In the genomic region with DNA sequence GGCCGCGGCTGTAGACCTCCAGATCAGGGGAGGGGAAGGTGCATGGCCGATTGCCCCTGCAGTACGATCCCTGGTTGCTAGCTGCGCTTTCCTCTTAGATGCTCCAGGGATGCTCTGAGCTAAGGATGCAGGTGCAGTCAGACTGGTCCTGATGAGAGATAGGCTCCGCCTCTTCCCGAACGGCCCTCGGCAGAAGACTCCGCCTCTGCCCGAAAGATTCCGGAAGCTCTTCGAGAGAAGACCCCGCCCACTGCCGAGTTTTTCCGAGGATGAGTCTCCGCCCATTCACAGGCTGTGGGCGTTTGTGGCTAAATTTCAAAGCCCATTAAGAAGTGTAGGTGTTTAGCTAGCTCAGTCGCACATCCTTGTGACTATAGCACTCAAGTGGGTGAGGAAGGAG, we compare ENCODE assay signal across 8 mouse cellular contexts. TPM values are rescaled to one million over a fixed set of nuclear protein-coding genes. Genes with fewer than 3 reads are reported as not detected.
DNase-seq lines count a peak whose midpoint lies in the region; ATAC-seq and TF ChIP-seq lines count a peak whose summit lies in the region.
"Not testable (repeated sequence)": the region's sequence is repeated elsewhere in the genome, so short reads cannot be mapped to it uniquely, and the experiment has no call there.

No protein-coding gene starts in this region.

- H3K4me1 ChIP-seq in MEL (ENCODE audit: control insufficient read depth in 1 of 2, insufficient read depth in 2 of 2, low read length in 2 of 2); liver, postnatal 0 days (ENCODE audit: insufficient read depth); neural tube, embryonic 13.5 days (replicated peaks); stomach, postnatal 0 days (replicated peaks; ENCODE audit: control insufficient read depth, insufficient read depth): not testable (repeated sequence)

- not testable (repeated sequence) for H3K27me3 ChIP-seq in MEL (ENCODE audit: control insufficient read depth in 1 of 2, insufficient read depth in 2 of 2, low read length in 2 of 2); liver, postnatal 0 days (ENCODE audit: insufficient read depth, low read length); neural tube, embryonic 13.5 days; stomach, postnatal 0 days (ENCODE audit: control insufficient read depth, insufficient read depth, low read length)

- H3K4me2 ChIP-seq in liver, postnatal 0 days (ENCODE audit: low read depth, low read length): 0 out of 2 replicates have a peak overlapping the region, but pooled peaks have one; percentile 18
- peak overlapping the region; percentile 52 for H3K4me2 ChIP-seq in neural tube, embryonic 13.5 days
- not testable (repeated sequence) for H3K4me2 ChIP-seq in stomach, postnatal 0 days (replicated peaks; ENCODE audit: low read depth)

- peak overlapping the region; percentile 35; the same call in 1 of the 2 replicates for H3K9ac ChIP-seq in MEL (ENCODE audit: control insufficient read depth, low read depth, low read length, poor library complexity, severe bottlenecking)
- H3K9ac ChIP-seq in liver, postnatal 0 days (replicated peaks); stomach, postnatal 0 days (ENCODE audit: low read length): not testable (repeated sequence)
- peak overlapping the region; percentile 58; the same call in 1 of the 2 replicates for H3K9ac ChIP-seq in neural tube, embryonic 13.5 days

- DNase-seq in MEL (ENCODE audit: low read depth, low spot score): peak; percentile 91
- DNase-seq in cerebellum, adult 8-10 months: peak; percentile 94
- peak; percentile 87 for DNase-seq in heart, postnatal 4 days
- peak; percentile 91 to 97 for DNase-seq in layer of hippocampus, adult 2 months (ENCODE audit: low spot score in 2 of 2)
- peak; percentile 80 for DNase-seq in liver, postnatal 0 days
- DNase-seq in stomach, postnatal 0 days (ENCODE audit: low spot score): peak; percentile 80

- not testable (repeated sequence) for TF ChIP-seq POLR2A in MEL (IDR thresholded peaks at IDR 0.05; ENCODE audit: control insufficient read depth in 1 of 2, insufficient read depth in 1 of 2, low read depth in 1 of 2, low read length in 2 of 2, poor library complexity in 1 of 2)

- not testable (repeated sequence) for TF ChIP-seq CTCF in MEL (IDR thresholded peaks at IDR 0.05 in 2 of 3, conservative IDR thresholded peaks at IDR 0.05 in 1 of 3; ENCODE audit: control insufficient read depth in 1 of 3, insufficient read depth in 1 of 3, low read depth in 2 of 3, low read length in 3 of 3, poor library complexity in 1 of 3, severe bottlenecking in 1 of 3); layer of hippocampus, adult 2 months (conservative IDR thresholded peaks at IDR 0.05); liver, postnatal 0 days (IDR thresholded peaks at IDR 0.05; ENCODE audit: low read depth); stomach, postnatal 0 days (IDR thresholded peaks at IDR 0.05; ENCODE audit: low read depth)

- H3K79me2 ChIP-seq in MEL (ENCODE audit: control insufficient read depth, insufficient read depth, low read length, poor library complexity): not testable (repeated sequence)

- TF ChIP-seq RAD21 in MEL (IDR thresholded peaks at IDR 0.05; ENCODE audit: low read depth, low read length): not testable (repeated sequence)

- H3K36me3 ChIP-seq in MEL (ENCODE audit: control insufficient read depth in 1 of 2, insufficient read depth in 2 of 2, low read length in 2 of 2); liver, postnatal 0 days (replicated peaks; ENCODE audit: insufficient read depth, low read length); neural tube, embryonic 13.5 days; stomach, postnatal 0 days (ENCODE audit: control insufficient read depth, insufficient read depth, low read length): not testable (repeated sequence)

- peak; percentile 78 for ATAC-seq in frontal cortex, adult (ENCODE audit: low TSS enrichment)
- peak; percentile 71 for ATAC-seq in liver, postnatal 0 days
- peak; percentile 90 for ATAC-seq in neural tube, embryonic 13.5 days (ENCODE audit: low read depth)
- peak; percentile 69 for ATAC-seq in stomach, postnatal 0 days (ENCODE audit: low FRiP score, low TSS enrichment)

- not testable (repeated sequence) for H3K27ac ChIP-seq in MEL (ENCODE audit: control insufficient read depth, low read depth, low read length); liver, postnatal 0 days (ENCODE audit: low read depth); stomach, postnatal 0 days (replicated peaks)
- H3K27ac ChIP-seq in layer of hippocampus, adult 2 months: peak overlapping the region; percentile 72; the same call in 1 of the 2 replicates
- peak overlapping the region; percentile 94; the same call in 1 of the 2 replicates for H3K27ac ChIP-seq in neural tube, embryonic 13.5 days (replicated peaks)

- under 1% methylated on average over 16 of the region's 19 CpGs for WGBS in liver, postnatal 0 days (ENCODE audit: insufficient replicate concordance)
- 1% methylated on average over 18 of the region's 19 CpGs for WGBS in neural tube, embryonic 13.5 days
- under 1% methylated on average over 17 of the region's 19 CpGs for WGBS in stomach, postnatal 0 days

- not testable (repeated sequence) for TF ChIP-seq EP300 in MEL (IDR thresholded peaks at IDR 0.05; ENCODE audit: low read depth in 1 of 2, low read length in 2 of 2); liver, postnatal 0 days (IDR thresholded peaks at IDR 0.05; ENCODE audit: low read depth); stomach, postnatal 0 days (optimal IDR thresholded peaks at IDR 0.05)

- H3K9me3 ChIP-seq in MEL (replicated peaks; ENCODE audit: insufficient read depth, low read length); liver, postnatal 0 days (ENCODE audit: low read length); neural tube, embryonic 13.5 days; stomach, postnatal 0 days (ENCODE audit: control insufficient read depth, low read length): not testable (repeated sequence)

- H3K4me3 ChIP-seq in MEL (ENCODE audit: control insufficient read depth in 1 of 2, insufficient read depth in 1 of 2, low read depth in 2 of 2, low read length in 2 of 2): peak overlapping the region; percentile 16 to 18; a peak in 2 of 4 replicates
- peak overlapping the region; percentile 43 for H3K4me3 ChIP-seq in layer of hippocampus, adult 2 months
- not testable (repeated sequence) for H3K4me3 ChIP-seq in liver, postnatal 0 days (ENCODE audit: low read depth, low read length); stomach, postnatal 0 days (ENCODE audit: low read depth, low read length)
- peak overlapping the region; percentile 53 for H3K4me3 ChIP-seq in neural tube, embryonic 13.5 days

TF ChIP-seq in MEL, 35 proteins besides CTCF, POLR2A, EP300 and RAD21:
- TF ChIP-seq SIN3A (IDR thresholded peaks at IDR 0.05; ENCODE audit: low read length) (0 out of 2 replicates have a peak, but pooled peaks have one; percentile 9), ELF1 (IDR thresholded peaks at IDR 0.05; ENCODE audit: low read depth, low read length) (peak; percentile 62)

RNA-seq across cellular contexts. Expression of gene Syt11, which starts 2.6 kb away (rescaled TPM):
- 0.19 and 0.56 TPM in 2 replicates for total RNA-seq in MEL (2012; rRNA removed)
- polyA plus RNA-seq in MEL (2012; ENCODE audit: insufficient read depth in 1 of 2, insufficient read length in 2 of 2, low read depth in 1 of 2, low replicate concordance in 2 of 2, missing spikeins in 1 of 2): 1 to 10 TPM in 1 of 2 experiments, not detected in 1; 1.4 TPM
- total RNA-seq in heart, postnatal 4 days (2021): 1 to 10 TPM; 5.0 to 7.1 TPM
- total RNA-seq in layer of hippocampus, adult 2 months (2021): 100 to 1,000 TPM; 473 to 514 TPM
- 0.36 and 0.51 TPM in 2 replicates for polyA plus RNA-seq in liver, postnatal 0 days (2015; fragmentation: Nextera tagmentation; extraction: Ambion mirVana)
- polyA plus RNA-seq in neural tube, embryonic 13.5 days (2015; fragmentation: Nextera tagmentation; extraction: Ambion mirVana): 234 and 259 TPM in 2 replicates
- polyA plus RNA-seq in stomach, postnatal 0 days (2015; fragmentation: Nextera tagmentation; extraction: Ambion mirVana): 9.6 and 10.1 TPM in 2 replicates

RNA-seq across cellular contexts. Expression of gene Rit1, which starts 55.8 kb away (rescaled TPM):
- 28.7 and 38.6 TPM in 2 replicates for total RNA-seq in MEL (2012; rRNA removed)
- 10 to 100 TPM in 1 of 2 experiments, not detected in 1; 34.1 TPM for polyA plus RNA-seq in MEL (2012; ENCODE audit: insufficient read depth in 1 of 2, insufficient read length in 2 of 2, low read depth in 1 of 2, low replicate concordance in 2 of 2, missing spikeins in 1 of 2)
- total RNA-seq in heart, postnatal 4 days (2021): 10 to 100 TPM; 43.4 to 48.0 TPM
- 10 to 100 TPM; 40.8 to 44.2 TPM for total RNA-seq in layer of hippocampus, adult 2 months (2021)
- 25.6 and 26.3 TPM in 2 replicates for polyA plus RNA-seq in liver, postnatal 0 days (2015; fragmentation: Nextera tagmentation; extraction: Ambion mirVana)
- 60.7 and 65.0 TPM in 2 replicates for polyA plus RNA-seq in neural tube, embryonic 13.5 days (2015; fragmentation: Nextera tagmentation; extraction: Ambion mirVana)
- polyA plus RNA-seq in stomach, postnatal 0 days (2015; fragmentation: Nextera tagmentation; extraction: Ambion mirVana): 85.5 and 86.9 TPM in 2 replicates

Comparison
In these comparisons a context has a peak if more than half of its experiments do, and no peak if none do; other contexts are left out.
1. RNA of gene Syt11, which starts 2.6 kb away (polyA plus RNA-seq): 234 to 259 TPM in neural tube, embryonic 13.5 days; 9.6 to 10.1 TPM in stomach, postnatal 0 days, 1.4 TPM in MEL and 0.36 to 0.51 TPM in liver, postnatal 0 days; every median in the first group is over 10 times any median in the second.
2. Peak in every context shown above with its lines, with median percentiles within 50 percentile points of each other: DNase-seq and ATAC-seq.